ENCODE assay signal across 23 mouse cellular contexts in genomic region chr13:35940934-35941333, GRCm38 (mm10). TPM values are rescaled to one million over a fixed set of nuclear protein-coding genes. Genes with fewer than 3 reads are reported as not detected.
DNase-seq lines count a peak whose midpoint lies in the region; ATAC-seq and TF ChIP-seq lines count a peak whose summit lies in the region.
"Had no signal": no experiment of that assay in that cellular context is flagged by ENCODE, and none has a peak within 500 bp of the region (broad histone marks: within the 10 kb centered on the region; RNA-seq: fewer than 3 reads in every experiment).

No protein-coding gene starts in this region.

- TF ChIP-seq POLR2A in lung, adult 2 months (IDR thresholded peaks at IDR 0.05; ENCODE audit: borderline replicate concordance, extremely low read depth, low read depth, low read length), result no peak

- no peak overlapping the region for H3K4me2 ChIP-seq in lung, postnatal 0 days (replicated peaks; ENCODE audit: low read depth, low read length)
- H3K4me2 ChIP-seq: embryonic facial prominence, embryonic 13.5 days; forebrain, embryonic 12.5 days; heart, embryonic 12.5 days; hindbrain, embryonic 14.5 days had no signal

- H3K27me3 ChIP-seq in lung, postnatal 0 days (replicated peaks; ENCODE audit: insufficient read depth, low read length), result no peaks in the 10 kb centered on the region
- H3K27me3 ChIP-seq: embryonic facial prominence, embryonic 13.5 days; forebrain, embryonic 12.5 days; heart, embryonic 12.5 days had no signal

- H3K36me3 ChIP-seq in lung, postnatal 0 days (ENCODE audit: insufficient read depth, low read length), result no peaks in the 10 kb centered on the region
- H3K36me3 ChIP-seq: embryonic facial prominence, embryonic 13.5 days; forebrain, embryonic 12.5 days; G1E; heart, embryonic 12.5 days had no signal

- WGBS in lung, postnatal 0 days, result 88% methylated on average over 5 of the region's 5 CpGs
- WGBS in lung, adult 2 months, result 77% methylated on average over 5 of the region's 5 CpGs

- H3K4me3 ChIP-seq in lung, postnatal 0 days (ENCODE audit: low read depth, low read length), result no peak overlapping the region
- H3K4me3 ChIP-seq in lung, adult 2 months (replicated peaks; ENCODE audit: extremely low read depth, low read depth, low read length), result no peak overlapping the region
- H3K4me3 ChIP-seq: embryonic facial prominence, embryonic 13.5 days; forebrain, embryonic 12.5 days; heart, embryonic 12.5 days had no signal

- no peaks in the 10 kb centered on the region for H3K4me1 ChIP-seq in lung, postnatal 0 days (ENCODE audit: insufficient read depth, low read depth, low read length)
- H3K4me1 ChIP-seq in lung, adult 2 months (ENCODE audit: control insufficient read depth, insufficient read depth, low read length), result no peaks in the 10 kb centered on the region
- H3K4me1 ChIP-seq: embryonic facial prominence, embryonic 13.5 days; forebrain, embryonic 12.5 days; heart, embryonic 12.5 days had no signal

- H3K9ac ChIP-seq in lung, postnatal 0 days (replicated peaks; ENCODE audit: low read depth), result no peak overlapping the region
- H3K9ac ChIP-seq: embryonic facial prominence, embryonic 13.5 days; forebrain, embryonic 12.5 days; heart, embryonic 12.5 days; hindbrain, embryonic 14.5 days had no signal

- peak; percentile 19 for DNase-seq in lung, postnatal 0 days (ENCODE audit: low spot score)
- no peak for DNase-seq in lung, adult 2 months
- peak; percentile 3 for DNase-seq in brain, adult 2 months (ENCODE audit: low read depth, low spot score)
- DNase-seq in layer of hippocampus, adult 11-12 months (ENCODE audit: low spot score), result no peak
- DNase-seq in urinary bladder, postnatal 14 days (ENCODE audit: low spot score), result no peak
- DNase-seq in adrenal gland, adult (ENCODE audit: inconsistent age in 2 of 2, low spot score in 1 of 2), result no peak
- DNase-seq: adrenal gland, adult 2 months; adrenal gland, postnatal 25 days; cerebellum, adult 11 months; cerebellum, adult 8-10 months; cerebellum, postnatal 25 days; gastrocnemius, postnatal 10 days; heart, postnatal 36 days had no signal

- TF ChIP-seq EP300 in lung, postnatal 0 days (IDR thresholded peaks at IDR 0.05), result no peak

- no peak for TF ChIP-seq CTCF in lung, postnatal 0 days (IDR thresholded peaks at IDR 0.05)
- no peak for TF ChIP-seq CTCF in lung, adult 2 months (IDR thresholded peaks at IDR 0.05; ENCODE audit: insufficient read depth, low read length)

- no peaks in the 10 kb centered on the region for H3K9me3 ChIP-seq in lung, postnatal 0 days (ENCODE audit: low read length)
- H3K9me3 ChIP-seq: embryonic facial prominence, embryonic 13.5 days; forebrain, embryonic 12.5 days; G1E; heart, embryonic 12.5 days had no signal

- H3K27ac ChIP-seq in lung, postnatal 0 days (ENCODE audit: low read length), result no peak overlapping the region
- H3K27ac ChIP-seq: embryonic facial prominence, embryonic 13.5 days; forebrain, embryonic 12.5 days; hindbrain, embryonic 14.5 days had no signal

- ATAC-seq in lung, postnatal 0 days, result no peak
- peak; percentile 84 for ATAC-seq in megakaryocyte, adult 5-6 weeks (ENCODE audit: poor library complexity, severe bottlenecking)
- ATAC-seq: activated CD4-positive, CD25-positive, alpha-beta regulatory T cell, adult 4 months; forebrain, embryonic 16.5 days; intestine, embryonic 16.5 days; Patski had no signal

RNA-seq across cellular contexts. Expression of gene Ppp1r3g, which starts 17.7 kb away (rescaled TPM):
- polyA plus RNA-seq in lung, postnatal 0 days (2015; fragmentation: Nextera tagmentation; extraction: Ambion mirVana), result 0.38 and 0.55 TPM in 2 replicates
- polyA plus RNA-seq in lung, adult 2 months (2012; rRNA removed), result 0.10 TPM in 1 of 2 replicates, not detected in the other
- not detected in 2 replicates for total RNA-seq in megakaryocyte, adult 5-6 weeks (2015)
- not detected in 2 replicates for total RNA-seq in megakaryocyte, adult 5-6 weeks (2017)
- total RNA-seq: gastrocnemius, postnatal 10 days had no signal
- polyA plus RNA-seq: activated CD4-positive, CD25-positive, alpha-beta regulatory T cell, adult 4 months; hindbrain, embryonic 14.5 days; Patski had no signal

RNA-seq across cellular contexts. Expression of gene Rpp40, which starts 34.8 kb away (rescaled TPM):
- polyA plus RNA-seq in lung, postnatal 0 days (2015; fragmentation: Nextera tagmentation; extraction: Ambion mirVana), result 4.2 and 6.5 TPM in 2 replicates
- polyA plus RNA-seq in lung, adult 2 months (2012; rRNA removed), result 1.7 and 2.9 TPM in 2 replicates
- 4.5 and 5.0 TPM in 2 replicates for total RNA-seq in megakaryocyte, adult 5-6 weeks (2015)
- total RNA-seq in megakaryocyte, adult 5-6 weeks (2017), result 2.3 and 3.7 TPM in 2 replicates

Comparison
In these comparisons a context has a peak if more than half of its experiments do, and no peak if none do; other contexts are left out.
1. DNase-seq: peak in lung, postnatal 0 days (single experiment) and brain, adult 2 months (single experiment); none in lung, adult 2 months (single experiment), layer of hippocampus, adult 11-12 months (single experiment), urinary bladder, postnatal 14 days (single experiment) and adrenal gland, adult (0 of 2).